Mouse (Mus musculus) lung, adult 2 months (tissue): ENCODE results near the gene Slc10a7. TPM values are rescaled to one million over a fixed set of nuclear protein-coding genes. Genes with fewer than 3 reads are reported as not detected.
A peak's percentile ranks its signal among the peaks of the same experiment; 100 is the strongest.

ENCODE experiments used
- DNase-seq: peaks from one replicate; pipeline ENCODE4 v3.0.0; 2022
- H3K4me1 ChIP-seq: fragments of 200-500 bp; 2 replicates; pipeline ENCODE4 v1.6.1; 2011; ENCODE audit warnings: low read length; ENCODE audit not compliant: control insufficient read depth, insufficient read depth
- H3K4me3 ChIP-seq: fragments of 200-500 bp; replicated peaks from 2 replicates; pipeline ENCODE3; 2011; ENCODE audit warnings: low read depth, mild to moderate bottlenecking, control low read depth, low read length; ENCODE audit errors: extremely low read depth
- CTCF ChIP-seq: fragments of 200-500 bp; IDR thresholded peaks from 2 replicates; pipeline ENCODE4 v1.5.1; 2011; ENCODE audit warnings: mild to moderate bottlenecking, low read length, control low read depth; ENCODE audit not compliant: insufficient read depth
- POLR2A ChIP-seq: fragments of 200-500 bp; IDR thresholded peaks from 2 replicates; pipeline ENCODE4 v1.6.1; 2011; ENCODE audit warnings: low read depth, mild to moderate bottlenecking, control low read depth, low read length, borderline replicate concordance; ENCODE audit errors: extremely low read depth
- WGBS: fragments of 180-500 bp; shearing (Covaris S2); methylation state at CpG from one replicate; pipeline ENCODE4 v1.1.7; 2018; 5-methylcytosine and 5-hydroxymethylcytosine counted together
- polyA plus RNA-seq: library from polyadenylated mRNA; depleted of rRNA; stranded (reverse); fragments of >200 nt; gene quantifications from 2 replicates; pipeline ENCODE4 v1.2.3, GENCODE M21; 2012; rRNA removed

Slc10a7 gene
- polyA plus RNA-seq, 1 experiment = 14.1 TPM

GRCm38 (mm10) chr8:78765556-78765955, 256.4 kb downstream of the Slc10a7 start:
- no peaks in the 10 kb centered on the region for H3K4me1 ChIP-seq
- TF ChIP-seq CTCF (no peak), POLR2A (no peak)
- no peak overlapping the region for H3K4me3 ChIP-seq
- 89% methylated on average over 1 of the region's 1 CpGs for WGBS
- no peak for DNase-seq

GRCm38 (mm10) chr8:78770584-78770983, 261.4 kb downstream of the Slc10a7 start:
- no peak overlapping the region for H3K4me3 ChIP-seq

GRCm38 (mm10) chr8:78771256-78771655, 262.1 kb downstream of the Slc10a7 start:
- 39% methylated on average over 7 of the region's 7 CpGs for WGBS
- no peak for DNase-seq
- no peak for TF ChIP-seq POLR2A
- no peak for TF ChIP-seq CTCF
- Histone ChIP-seq H3K4me1 (no peaks in the 10 kb centered on the region), H3K4me3 (peak overlapping the region; percentile 8)

More at GRCm38 (mm10) chr8:78770584-78770983, 261.4 kb downstream of the Slc10a7 start:
- 84% methylated on average over 3 of the region's 3 CpGs for WGBS
- TF ChIP-seq CTCF (no peak), POLR2A (no peak)
- H3K4me1 ChIP-seq = no peaks in the 10 kb centered on the region
- DNase-seq = no peak

GRCm38 (mm10) chr8:78776816-78777215, 267.7 kb downstream of the Slc10a7 start:
- 87% methylated on average over 9 of the region's 9 CpGs for WGBS
- TF ChIP-seq CTCF = no peak
- TF ChIP-seq POLR2A = no peak
- no peak for DNase-seq

More at GRCm38 (mm10) chr8:78776816-78777215, 267.7 kb downstream of the Slc10a7 start:
- no peaks in the 10 kb centered on the region for H3K4me1 ChIP-seq
- H3K4me3 ChIP-seq = no peak overlapping the region

Other genes starting within 250 kb of the Slc10a7 start
- gene Pou4f2, start 72.7 kb upstream of the Slc10a7 start, polyA plus RNA-seq = not detected in 2 replicates
- 17.7 and 22.5 TPM in 2 replicates for gene Rbmxl1, start 448 bp upstream of the Slc10a7 start, polyA plus RNA-seq